Mouse (Mus musculus): ENCODE measurements around the gene Pofut1. TPM values are rescaled to one million over a fixed set of nuclear protein-coding genes. Genes with fewer than 3 reads are reported as not detected.

Pofut1 gene
- 21.9 and 22.8 TPM in 2 replicates for polyA plus RNA-seq (2012; rRNA removed)

DNA sequence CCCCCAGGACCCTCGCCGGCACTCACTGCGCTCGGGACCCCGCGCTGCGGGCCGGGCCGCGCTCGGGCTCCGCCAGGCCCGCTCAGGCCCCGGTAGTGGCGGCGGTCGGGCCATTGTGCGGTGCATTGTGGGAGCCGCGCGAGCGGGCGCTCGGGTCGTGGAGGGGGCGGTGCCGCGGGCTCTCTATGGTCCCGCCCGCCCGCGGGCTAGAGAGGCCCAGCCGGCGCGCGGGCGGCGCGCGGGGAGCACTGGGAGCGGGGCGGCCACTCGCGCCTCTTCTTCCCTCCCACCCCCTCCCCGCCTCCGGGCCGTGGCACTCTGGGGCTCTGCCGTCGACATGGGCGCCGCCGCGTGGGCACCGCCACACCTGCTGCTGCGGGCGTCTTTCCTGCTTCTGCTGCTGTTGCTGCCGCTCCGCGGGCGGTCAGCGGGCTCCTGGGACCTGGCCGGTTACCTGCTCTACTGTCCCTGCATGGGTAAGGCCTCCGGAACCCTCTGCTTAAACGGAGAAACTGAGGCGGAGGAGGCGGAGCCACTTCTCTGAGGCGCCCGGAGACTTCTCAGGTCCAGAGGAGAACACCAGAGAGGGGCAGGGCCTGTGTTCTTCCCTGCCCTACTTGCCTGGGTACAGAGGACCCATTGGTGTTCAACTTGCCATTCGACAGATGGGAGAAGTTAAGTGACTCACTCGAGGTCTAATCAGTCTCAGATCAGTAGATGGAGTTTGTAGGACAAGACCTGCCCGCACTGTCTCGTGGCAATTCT is at the start of gene Pofut1, which contains the start of gene Plagl2:
Gene Pofut1, plus strand, starts transcription at position 284 of the 765 bp plus-strand sequence.
Gene Plagl2, minus strand, starts transcription at position 177 of the 765 bp plus-strand sequence.

GRCm38 (mm10) chr2:153224946-153225594 is 16.3 kb upstream of the Pofut1 start, which contains the start of gene Tspyl3:
Gene Tspyl3 (minus strand): TSS chr2:153225441.

DNA sequence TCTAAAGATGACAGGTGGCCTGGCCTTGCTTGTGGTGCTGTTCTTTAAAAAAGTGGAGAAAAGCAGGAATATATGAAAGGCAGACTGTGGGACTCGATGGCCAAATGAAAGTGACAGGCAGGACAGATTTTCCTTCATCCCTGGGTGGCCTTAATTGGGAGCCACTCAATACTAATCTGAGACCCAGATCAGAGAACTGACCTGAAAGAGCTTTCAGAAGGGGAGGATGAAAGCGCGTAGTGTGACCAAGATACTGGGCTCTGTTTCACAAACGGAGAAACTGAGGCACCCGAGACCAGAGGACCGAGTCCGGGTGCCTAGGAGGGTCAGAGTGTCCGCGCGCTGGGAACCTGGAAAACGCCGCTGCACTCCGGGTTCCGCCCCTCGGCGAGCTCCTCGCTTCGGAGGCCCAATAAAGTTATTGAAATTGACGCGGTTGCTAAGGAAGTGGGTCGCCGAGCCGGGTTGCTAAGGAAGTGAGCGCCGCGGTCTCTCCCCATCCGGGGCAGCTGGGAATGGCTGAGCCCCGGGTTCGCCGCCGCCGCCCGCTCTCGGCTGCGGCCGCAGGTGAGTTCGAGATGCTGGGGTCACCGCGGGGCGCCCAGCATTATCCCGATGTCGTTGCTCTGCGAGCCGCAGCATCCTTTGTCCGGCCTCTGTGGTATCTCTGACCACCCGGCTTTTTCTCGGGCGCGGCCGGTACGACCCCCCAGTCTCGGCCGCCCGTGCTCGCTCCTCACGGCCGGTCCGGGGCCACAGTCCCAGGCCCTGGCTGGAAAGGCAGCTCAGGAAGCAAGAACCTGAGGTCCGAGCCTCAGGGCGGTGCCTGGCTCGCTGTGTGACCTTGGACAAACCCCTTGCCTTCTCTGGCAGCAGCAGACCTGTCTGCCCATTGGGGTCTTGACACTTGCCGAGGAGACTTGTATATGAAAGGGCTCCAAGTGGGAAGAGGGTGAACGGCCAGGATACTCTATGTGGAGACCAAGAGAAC is 49.9 kb downstream of the Pofut1 start, which contains the start of gene Kif3b:
Gene Kif3b, plus strand, starts transcription at position 476 of the 991 bp plus-strand sequence.

Other genes starting within 250 kb of the Pofut1 start
- 134 and 148 TPM in 2 replicates for gene Pdrg1, start 226.1 kb upstream of the Pofut1 start, polyA plus RNA-seq (2012; rRNA removed)
- gene Xkr7, start 209.7 kb upstream of the Pofut1 start, polyA plus RNA-seq (2012; rRNA removed) = 9.0 and 10.0 TPM in 2 replicates
- gene Ccm2l, start 175.6 kb upstream of the Pofut1 start, polyA plus RNA-seq (2012; rRNA removed) = 8.8 and 9.1 TPM in 2 replicates
- 2.2 and 3.8 TPM in 2 replicates for gene Hck, start 133.1 kb upstream of the Pofut1 start, polyA plus RNA-seq (2012; rRNA removed)
- 56.4 and 64.6 TPM in 2 replicates for gene Tm9sf4, start 80.2 kb upstream of the Pofut1 start, polyA plus RNA-seq (2012; rRNA removed)
- 22.8 and 24.6 TPM in 2 replicates for gene Tspyl3, start 16.1 kb upstream of the Pofut1 start, polyA plus RNA-seq (2012; rRNA removed)
- gene Plagl2, start 107 bp upstream of the Pofut1 start, polyA plus RNA-seq (2012; rRNA removed) = 12.5 and 12.6 TPM in 2 replicates
- gene Kif3b, start 49.9 kb downstream of the Pofut1 start, polyA plus RNA-seq (2012; rRNA removed) = 30.4 and 31.1 TPM in 2 replicates
- 29.3 and 30.0 TPM in 2 replicates for gene Asxl1, start 104.3 kb downstream of the Pofut1 start, polyA plus RNA-seq (2012; rRNA removed)